Mouse (Mus musculus) adrenal gland (tissue): ENCODE data around the gene Calml4.
"Not testable (repeated sequence)": the region's sequence is repeated elsewhere in the genome, so short reads cannot be mapped to it uniquely, and the experiment has no call there.

Source experiments
- intact Hi-C: fragments of 180-260 bp; cut with DNase I; formaldehyde crosslinking; loops from one replicate; pipeline ENCODE4 v1.15.1; 2025

Calml4 gene

DNA sequence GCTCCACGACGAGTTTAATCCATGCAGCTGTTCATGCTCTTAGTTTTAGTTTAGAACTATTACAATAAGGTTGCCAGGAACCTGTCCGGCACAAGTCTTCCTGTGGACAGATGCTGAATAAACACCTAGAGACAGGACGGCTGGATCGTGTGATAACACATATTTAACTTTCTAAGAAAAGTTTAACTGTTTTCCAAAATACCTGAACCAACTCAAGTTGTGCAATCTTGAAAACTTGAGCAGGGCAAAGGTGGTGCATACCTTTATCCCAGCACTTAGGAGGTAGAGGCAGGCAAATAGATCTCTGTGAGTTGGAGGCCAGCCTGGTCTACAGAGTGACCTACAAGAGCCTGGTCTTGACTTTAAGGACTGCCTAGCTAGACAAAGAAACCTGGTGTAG is 23.0 kb upstream of the Calml4 start:
- intact Hi-C loops, result no loop called here

DNA sequence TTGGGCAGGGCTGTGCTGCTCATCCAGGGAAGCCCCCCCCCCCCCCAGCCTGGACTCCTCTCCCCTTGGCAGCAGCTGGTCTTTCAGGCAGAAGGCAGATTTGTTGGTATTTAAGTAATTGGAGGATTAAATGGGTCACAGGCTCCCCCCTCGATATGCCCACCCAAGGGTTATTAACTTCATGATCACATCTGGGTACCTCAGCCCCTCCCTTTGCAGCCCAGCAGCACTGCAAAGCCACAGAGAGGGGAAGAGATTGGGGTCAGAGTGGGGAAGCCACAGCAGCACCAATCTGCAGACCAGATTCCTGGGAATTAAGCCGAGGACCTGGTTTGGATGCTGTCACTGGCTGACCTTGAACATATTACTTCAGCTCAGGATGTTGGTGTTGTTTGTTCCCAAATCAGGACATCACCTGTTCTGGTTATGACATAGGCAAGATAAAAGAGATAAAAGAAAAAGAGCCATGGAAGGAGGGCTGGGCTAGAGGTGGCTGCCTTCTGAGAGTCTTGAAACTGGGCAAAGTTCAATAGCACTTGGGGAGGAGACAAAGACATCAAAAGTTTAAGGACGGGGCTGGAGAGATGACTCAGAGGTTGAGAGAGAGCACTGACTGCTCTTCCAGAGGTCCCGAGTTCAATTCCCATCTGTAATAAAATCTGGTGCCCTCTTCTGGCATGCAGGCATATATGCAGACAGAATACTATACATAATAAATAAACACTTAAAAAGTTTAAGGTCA is 22.0 kb upstream of the Calml4 start:
- intact Hi-C loops, result no loop called here

DNA sequence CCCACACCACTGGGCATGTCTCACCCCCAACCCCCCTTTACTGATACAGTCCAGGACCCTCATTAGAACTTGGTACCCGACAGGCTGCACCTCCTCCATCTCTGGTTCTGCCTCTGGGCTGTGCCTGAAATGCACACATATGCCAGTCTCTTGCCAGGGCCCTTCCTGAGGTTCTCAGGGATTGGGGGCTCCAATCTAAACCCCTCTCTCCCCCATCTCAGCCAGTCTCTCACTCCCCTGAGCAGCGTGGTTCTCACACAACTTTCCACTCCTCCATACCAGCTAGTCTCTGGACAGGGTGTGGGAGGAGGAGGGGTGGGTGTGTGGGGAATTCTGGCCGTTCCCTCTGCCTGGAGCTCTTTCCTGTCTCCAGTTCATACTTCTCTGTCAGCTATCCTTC is 20.3 kb upstream of the Calml4 start:
- intact Hi-C loops, result no loop called here

DNA sequence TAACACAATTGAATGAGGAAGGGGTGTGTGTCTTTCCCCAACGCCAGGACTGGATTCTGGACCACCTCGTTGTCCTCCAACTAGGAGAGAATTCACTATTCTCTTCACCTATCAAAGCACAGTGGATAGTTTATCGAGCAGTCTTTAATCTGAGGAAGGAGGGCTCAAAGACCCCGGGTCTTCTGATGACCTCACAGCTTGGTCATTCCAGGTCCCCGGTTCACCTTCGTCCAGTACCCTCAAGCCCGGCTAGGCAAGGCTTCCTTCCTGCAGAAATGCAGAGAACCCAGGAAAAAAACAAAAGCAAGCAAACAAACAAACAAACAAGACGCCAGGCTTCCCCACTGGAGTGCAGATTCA is 19.8 kb upstream of the Calml4 start:
- intact Hi-C loops, result no loop called here

DNA sequence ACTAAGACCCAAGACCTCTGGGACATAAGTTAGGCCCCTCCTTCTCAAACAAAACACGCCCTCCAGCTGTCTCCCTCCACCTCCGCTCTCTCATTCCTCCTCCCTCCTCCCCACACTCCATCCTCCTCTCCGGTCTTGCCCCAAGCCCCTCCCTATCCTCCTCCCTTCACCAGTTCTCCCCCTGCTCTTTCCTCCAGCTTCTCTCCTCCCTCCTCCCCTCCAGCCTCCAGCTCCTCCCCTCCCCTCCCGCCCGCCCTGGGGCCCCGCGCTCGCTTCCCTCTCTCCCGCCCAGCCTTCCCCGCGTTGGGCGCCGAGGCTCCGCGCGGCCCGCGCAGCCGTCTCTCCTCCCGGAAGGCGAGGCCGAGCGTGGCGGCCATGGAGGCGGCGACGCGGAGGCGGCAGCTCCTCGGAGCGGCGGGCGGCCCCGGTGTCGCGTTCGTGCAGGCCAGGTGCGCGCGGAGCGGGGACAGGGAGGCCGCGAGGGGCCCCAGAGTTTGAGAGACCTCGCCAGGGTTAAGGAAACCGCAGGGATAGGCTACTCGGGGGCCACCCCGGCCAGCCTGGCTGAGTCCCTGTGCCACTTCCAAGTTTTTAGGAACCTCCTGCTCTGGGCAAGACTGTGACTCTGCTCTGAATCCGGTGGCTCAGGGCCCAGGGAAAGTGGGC is 19.2 kb upstream of the Calml4 start, which contains the start of gene Cln6:
Gene Cln6 (plus strand): TSS at position 280 of the 666 bp plus-strand sequence.
- intact Hi-C loops, result no loop called here

DNA sequence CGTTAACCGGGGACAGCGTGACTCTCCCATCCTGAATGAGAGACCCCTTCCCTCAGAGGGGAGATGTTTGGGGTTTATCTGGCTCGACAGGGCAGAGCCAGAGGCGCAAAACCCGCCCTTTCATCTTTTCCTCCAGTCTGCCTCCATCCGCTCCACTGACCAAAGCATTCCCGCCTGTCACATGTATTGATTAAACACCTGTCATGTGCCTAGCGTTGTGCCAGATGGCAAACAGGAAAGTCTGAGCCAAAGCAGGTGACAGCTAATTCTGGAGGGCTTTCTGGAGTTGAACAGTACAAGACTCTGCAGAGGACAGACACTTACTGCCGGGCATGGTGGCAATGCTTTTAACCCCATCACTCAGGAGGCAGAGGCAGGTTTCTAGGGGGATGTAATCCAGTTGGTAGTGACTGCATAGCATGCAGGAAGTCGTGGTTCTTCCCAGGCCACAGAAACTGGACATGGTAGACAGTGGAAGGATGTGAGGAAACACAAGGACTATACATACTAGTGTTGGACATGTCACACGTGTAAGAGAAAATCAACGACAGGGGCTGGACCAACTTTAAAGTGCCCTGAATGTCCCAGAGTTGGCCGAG is 18.6 kb upstream of the Calml4 start:
- intact Hi-C loops, result no loop called here

DNA sequence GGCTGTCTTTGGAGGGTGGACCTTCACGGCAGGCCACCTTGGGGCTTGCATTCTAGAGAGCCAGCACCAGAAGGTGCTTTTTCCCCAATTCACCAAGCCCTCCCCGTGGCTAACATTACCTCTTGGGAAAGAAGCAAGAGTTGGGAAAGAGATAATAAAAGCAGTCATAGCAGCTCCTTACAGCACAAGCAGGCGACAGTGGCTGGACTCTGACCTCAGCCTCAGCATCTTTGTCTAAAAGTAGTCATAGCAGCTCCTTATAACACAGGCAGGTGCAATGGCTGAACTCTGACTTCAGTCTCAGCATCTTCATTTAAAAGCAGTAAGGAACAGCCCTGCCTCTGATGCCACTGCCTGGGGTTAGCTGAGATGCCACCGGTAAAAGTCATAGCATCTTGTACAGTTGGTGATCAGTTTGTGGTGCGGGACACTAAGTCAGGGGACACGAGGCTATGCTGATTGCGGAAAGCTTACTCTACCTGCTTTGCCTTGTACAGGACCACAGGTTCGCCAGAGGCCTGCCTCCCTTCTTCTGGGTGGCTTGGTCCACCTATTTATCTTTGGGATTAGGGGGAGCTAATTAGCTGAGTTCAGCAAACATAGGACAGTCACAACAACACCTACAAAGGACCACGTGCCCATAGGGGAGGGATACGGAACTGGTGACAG is 14.4 kb upstream of the Calml4 start:
- intact Hi-C loops, result no loop called here

DNA sequence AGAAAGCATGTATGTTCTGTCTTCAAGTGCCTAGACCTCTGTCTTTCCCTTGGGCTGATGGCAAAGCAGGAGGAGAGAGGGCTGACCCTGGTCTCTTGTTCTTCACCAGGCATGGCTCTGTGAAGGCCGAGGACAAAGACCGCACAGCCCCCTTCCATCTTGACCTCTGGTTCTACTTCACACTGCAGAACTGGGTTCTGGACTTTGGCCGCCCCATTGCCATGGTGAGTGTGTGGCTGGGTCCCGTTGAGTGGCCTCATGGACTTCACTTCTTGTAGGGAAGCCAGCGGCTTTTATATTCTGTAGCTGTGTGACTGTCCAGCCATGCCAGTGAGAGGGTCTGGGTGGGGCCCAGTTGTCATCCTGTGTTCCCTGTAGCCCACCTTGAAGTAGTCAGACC is 13.4 kb upstream of the Calml4 start:
- intact Hi-C loops, result no loop called here

DNA sequence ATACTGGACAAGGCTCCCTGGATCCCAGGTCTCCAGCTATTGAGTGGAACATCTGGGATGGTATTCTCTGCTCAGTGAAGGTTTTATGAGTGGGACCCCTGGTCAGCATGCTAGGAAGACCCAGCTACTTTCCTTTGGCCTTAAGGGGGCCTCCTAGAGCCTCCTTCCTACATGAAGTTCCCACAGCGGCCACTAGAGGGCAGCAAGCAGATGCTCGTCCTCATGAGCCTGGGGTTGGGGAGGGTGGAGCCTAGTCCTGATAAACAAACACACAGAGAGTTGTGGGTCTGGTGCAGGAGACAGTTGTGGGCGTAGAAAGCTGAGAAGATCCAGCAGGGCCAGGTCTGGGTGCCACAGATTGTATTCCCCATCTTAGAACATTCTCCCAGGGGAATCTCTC is 10.2 kb upstream of the Calml4 start:
- intact Hi-C loops, result loop anchor here (2.0 to 5.0 kb wide), 2 partner anchors 130 to 277 kb away; no protein-coding TSS in a partner anchor

DNA sequence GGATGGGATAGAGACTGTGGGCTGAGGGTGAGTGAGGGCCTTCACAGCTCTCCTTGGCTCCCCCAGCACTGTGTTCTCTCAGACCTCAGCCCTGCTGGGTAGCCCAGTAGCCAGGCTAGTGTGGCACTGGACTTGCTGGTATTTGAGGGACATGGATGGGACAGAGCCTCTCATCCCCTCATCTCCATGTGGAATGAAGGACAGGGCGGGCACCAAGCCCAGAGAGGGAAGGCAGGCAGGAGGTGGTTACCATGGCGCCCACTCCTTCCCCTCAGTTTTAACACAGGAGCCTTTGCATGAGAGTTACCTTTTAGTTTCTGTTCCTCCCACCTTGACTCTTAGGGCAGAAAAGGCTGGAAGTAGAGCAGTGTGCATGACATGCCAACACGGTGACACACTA is 9.2 kb upstream of the Calml4 start:
- intact Hi-C loops, result loop anchor here (5.0 kb wide), 1 partner anchor 129 kb away; no protein-coding TSS in a partner anchor

DNA sequence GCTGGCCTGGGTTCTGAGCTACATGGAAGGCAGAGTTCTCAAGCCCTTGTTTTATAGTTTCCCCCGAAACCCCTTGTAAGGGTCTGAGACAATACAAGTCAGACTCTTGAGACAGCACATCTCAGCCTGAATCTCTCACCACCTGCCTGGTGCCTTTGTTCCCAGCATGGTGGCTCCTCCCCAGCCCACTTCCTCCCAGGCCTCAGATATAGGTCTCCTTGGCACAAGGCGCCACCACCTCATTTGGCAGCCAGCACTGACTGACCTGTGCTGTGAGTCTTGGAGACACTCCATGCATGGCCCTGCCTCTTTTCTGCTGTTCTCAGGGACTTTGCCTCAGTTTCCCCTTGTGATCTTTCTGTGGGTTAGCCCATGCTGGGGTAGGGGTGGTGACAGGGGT is 6.3 kb upstream of the Calml4 start:
- intact Hi-C loops, result no loop called here

DNA sequence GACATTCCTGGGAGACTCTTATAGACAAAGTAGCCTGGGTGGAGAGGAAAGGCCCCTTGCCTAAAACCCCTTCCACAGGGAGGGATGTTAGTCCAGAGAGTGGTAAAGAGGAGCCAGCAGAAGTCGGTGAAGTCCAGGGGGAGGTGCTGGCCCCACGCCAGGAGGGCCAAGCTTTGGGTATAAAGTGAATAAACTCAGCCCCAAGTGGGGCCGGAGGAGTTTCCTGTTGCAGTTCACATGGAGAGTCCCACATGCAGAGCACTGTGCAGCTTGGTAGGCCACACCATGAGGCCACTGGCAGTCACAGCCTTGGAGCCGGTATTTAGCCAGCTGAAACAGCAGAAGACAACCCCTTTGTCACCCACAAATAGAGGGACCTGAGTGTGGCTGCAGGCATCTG is 3.4 kb upstream of the Calml4 start:
- intact Hi-C loops, result no loop called here

DNA sequence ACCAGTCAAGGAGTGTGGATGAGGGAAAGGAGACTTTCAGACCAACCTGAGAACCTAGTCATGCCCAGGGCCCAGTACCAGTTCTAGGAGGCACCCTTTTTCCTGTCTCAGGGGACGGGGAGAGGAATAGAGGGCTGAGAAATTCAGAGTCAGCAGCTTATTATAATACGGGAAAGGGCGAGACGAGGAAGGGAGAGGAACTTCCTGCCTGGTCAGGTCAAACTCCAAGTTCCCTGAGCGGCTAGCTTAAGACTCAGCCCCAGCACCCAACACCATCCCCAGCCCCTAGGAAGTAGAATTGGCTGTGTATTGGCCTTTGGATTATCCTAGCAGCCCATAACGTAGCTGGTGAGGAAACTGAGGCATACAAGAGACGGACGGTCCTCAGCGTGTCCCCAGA is 664 bp upstream of the Calml4 start:
- intact Hi-C loops, result no loop called here

DNA sequence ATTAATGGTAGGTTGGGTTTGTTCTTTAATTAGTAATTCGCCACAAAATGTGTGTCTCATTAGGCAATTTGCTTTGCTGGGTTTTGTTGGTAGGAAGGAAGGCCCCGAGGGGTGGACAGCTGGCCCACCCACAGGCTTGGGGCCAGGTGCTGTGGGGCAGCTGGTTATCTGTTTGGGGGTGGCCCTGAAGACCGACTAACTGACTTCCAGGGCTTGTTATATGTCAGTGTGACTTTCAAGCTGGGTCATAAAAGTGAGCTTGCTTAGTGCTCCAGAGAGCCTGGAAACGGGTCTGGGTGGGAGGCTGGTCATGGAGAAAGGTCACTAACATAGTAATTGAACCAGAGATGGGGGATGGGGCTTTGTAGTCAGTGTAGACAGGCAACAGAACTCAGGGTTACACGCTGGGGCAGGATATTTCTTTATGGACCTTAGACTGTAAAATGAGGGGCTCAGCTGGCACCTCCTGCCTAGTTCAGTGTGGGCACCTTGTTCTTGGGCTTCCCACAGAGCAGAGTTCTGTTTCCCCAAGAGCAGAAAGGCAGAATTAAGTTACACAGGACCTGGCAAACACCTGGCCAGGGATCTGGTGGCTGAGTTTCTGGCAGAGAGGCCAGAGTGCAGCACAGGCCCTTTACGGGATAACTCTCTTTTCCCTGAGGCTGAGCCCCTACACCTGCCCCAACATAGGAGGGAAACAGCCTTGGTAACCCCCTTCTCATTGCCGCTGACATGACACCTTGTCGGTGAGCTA is 563 bp downstream of the Calml4 start:
- intact Hi-C loops, result no loop called here

DNA sequence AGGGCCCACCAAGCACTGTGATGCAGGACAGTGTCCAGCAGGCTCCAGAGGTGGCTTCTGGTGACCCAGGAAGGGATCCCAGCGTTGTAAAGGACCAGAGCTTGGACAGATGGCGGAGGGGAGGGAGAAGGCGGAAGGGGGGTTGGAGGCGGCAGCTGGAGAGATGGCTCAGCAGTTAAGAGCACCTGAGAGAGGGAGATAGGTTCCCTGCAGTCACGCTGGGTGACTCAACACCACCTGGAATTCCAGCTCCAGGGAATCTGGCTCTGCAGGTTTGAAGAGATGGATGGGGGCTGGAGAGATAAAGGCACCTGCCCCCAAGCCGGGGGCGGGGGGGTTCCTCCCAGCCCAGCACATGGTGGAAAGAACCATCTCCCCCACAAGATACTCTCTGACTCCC is 2.2 kb downstream of the Calml4 start:
- intact Hi-C loops, result not testable (repeated sequence)

DNA sequence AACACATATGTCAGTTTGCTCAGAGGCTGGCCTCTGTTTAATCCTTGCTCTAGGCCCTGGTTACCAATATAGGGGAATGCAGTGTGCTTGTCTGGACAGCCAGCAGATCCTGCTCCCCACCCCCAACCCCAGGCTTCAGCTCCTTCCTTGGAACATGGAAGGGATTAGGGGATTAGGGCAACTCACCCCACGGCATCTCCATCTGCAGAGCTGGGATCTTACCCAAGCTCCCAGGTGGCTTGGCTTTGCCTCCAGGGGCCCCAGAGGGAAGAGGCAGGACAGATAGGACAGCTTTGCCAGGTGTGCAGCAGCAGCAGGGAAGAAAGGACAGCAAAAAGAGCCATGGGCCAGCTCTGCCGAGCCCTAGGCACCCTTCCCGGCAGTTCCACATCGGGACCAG is 3.0 kb downstream of the Calml4 start:
- intact Hi-C loops, result no loop called here

DNA sequence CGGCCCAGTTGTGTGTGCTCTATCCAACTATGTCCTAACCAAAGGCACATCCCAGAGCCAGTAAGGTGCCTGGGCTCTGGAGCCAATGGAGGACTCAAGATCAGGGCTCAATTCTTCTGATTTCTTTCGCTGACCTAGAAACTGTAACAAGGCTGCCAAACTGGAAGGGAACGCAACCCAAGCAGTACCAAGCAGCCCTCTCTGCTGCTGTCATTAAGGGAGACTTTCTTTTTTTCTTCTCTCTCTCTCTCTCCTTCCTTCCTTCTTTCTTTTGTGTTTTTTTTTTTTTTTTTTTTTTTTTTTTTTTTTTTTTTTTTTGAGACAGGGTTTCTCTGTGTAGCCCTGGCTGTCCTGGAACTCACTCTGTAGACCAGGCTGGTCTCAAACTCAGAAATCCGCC is 11.4 kb downstream of the Calml4 start:
- intact Hi-C loops, result not testable (repeated sequence)

DNA sequence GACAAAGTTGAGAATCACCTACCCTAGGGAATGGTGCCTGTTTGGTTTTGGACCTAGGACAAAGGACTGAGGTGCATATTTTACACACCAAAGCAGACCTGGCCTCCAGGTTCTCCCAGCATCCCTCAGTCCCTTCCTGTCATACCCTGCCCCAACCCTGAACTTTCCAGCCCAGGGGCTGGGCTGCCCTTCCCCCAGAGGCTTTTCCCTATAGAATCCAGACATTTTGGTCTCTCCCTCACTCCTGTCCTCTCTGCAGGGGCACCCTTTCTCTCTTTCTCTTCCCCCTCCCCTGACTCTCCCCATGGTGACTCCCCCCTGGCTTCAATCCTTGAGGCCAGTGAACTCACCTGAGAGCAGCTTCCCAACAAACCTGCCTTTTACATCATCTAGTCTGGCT is 12.8 kb downstream of the Calml4 start:
- intact Hi-C loops, result no loop called here

DNA sequence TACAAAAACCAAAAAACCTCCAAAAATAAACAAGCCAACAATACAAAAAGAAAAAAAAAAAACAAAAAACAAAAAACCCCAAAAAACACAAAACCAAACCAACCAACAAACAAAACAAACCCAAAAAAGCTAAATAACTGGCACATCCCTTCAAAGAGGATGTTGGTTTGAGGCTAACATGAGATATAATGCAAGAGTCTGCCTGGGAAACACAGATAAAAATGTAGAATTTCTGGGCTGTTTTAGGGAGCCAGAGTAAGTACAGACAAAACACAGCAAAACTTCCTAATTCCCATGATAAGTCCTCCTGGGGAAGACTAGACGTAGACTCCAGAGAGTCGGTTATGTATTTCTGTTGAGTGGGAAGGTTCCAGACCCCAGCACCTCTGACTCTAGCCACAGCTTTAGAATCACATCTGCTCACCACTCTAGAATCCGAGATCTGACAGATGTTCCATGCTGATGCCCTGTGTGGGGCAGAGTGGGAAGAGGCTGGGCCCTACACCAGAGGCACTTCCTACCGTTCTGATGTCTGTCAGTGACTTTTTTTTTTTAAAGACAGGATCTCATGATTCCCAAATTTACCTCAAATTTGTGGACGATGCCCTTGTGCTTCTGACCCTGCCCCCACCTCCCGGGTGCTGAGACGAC is 19.2 kb downstream of the Calml4 start:
- intact Hi-C loops, result no loop called here

DNA sequence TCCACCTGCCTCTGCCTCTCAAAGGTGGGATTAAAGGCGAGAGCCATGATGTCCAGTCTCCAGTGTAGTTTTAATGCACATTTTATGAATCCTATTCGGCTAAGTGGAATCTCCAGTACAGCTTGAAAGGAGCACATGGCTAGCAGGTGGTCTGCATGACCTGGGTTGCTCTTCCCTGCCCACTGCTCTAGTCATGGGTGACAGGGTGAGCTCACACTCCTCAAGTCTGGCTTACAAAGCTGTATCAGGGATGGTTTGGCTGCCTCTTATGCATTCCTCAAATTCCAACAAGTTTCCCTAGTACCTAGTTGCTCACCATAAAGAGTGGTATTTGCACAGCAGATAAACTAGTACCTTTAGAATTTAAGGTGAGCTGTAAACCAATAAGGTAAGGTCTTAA is 19.9 kb downstream of the Calml4 start:
- intact Hi-C loops, result no loop called here

DNA sequence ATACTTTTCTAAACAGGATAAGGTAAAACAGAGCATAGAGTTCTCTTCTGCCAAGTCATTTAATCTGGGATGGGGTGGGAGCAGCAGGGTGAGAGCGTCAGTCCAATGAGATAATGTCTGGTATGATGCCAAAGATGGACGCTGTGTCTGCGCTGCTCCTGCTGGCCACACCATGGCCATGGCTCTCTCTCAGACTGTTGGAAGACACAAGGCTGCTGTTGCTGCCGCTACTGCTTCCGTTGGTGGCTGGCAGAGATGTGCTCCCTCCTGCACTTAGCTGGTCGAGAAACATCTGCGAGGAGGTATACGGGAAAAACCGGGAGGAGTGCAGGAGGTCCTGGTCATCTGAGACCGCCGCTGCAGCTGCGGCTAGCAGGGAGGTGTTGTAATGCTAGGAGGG is 24.0 kb downstream of the Calml4 start:
- intact Hi-C loops, result no loop called here
